Mouse (Mus musculus) neural tube, embryonic 12.5 days (tissue): ENCODE measurements around the gene Cadm1. TPM values are rescaled to one million over a fixed set of nuclear protein-coding genes. Genes with fewer than 3 reads are reported as not detected.

Source experiments
- ATAC-seq: fragments of 200-750 bp; cut with Nextera tagmentation; 2 replicates; pipeline ENCODE4 v1.8.0; 2017; ENCODE audit warnings: low read depth, mild to moderate bottlenecking, moderate TSS enrichment, moderate library complexity; ENCODE audit not compliant: low FRiP score
- H3K27ac ChIP-seq: fragments of 300-500 bp; sonication (generic); 2 replicates; pipeline ENCODE4 v1.5.1; 2016
- H3K27me3 ChIP-seq: fragments of 300-500 bp; sonication (generic); replicated peaks from 2 replicates; pipeline ENCODE4 v1.6.1; 2016; ENCODE audit warnings: mild to moderate bottlenecking
- H3K36me3 ChIP-seq: fragments of 300-500 bp; sonication (generic); 2 replicates; pipeline ENCODE4 v1.6.1; 2016; ENCODE audit warnings: mild to moderate bottlenecking
- H3K4me1 ChIP-seq: fragments of 300-500 bp; sonication (generic); 2 replicates; pipeline ENCODE4 v1.6.1; 2016
- H3K4me2 ChIP-seq: fragments of 300-500 bp; sonication (generic); replicated peaks from 2 replicates; pipeline ENCODE4 v1.6.1; 2016; ENCODE audit warnings: mild to moderate bottlenecking
- H3K4me3 ChIP-seq: fragments of 300-500 bp; sonication (generic); 2 replicates; pipeline ENCODE4 v1.5.1; 2016
- H3K9ac ChIP-seq: fragments of 300-500 bp; sonication (generic); 2 replicates; pipeline ENCODE4 v1.6.1; 2016; ENCODE audit warnings: mild to moderate bottlenecking
- H3K9me3 ChIP-seq: fragments of 300-500 bp; sonication (generic); 2 replicates; pipeline ENCODE4 v1.6.1; 2016; ENCODE audit warnings: mild to moderate bottlenecking
- WGBS: fragments of 180-500 bp; shearing (Covaris S2); methylation state at CpG from one replicate; pipeline ENCODE4 v1.1.7; 2016; 5-methylcytosine and 5-hydroxymethylcytosine counted together
- polyA plus RNA-seq: library from polyadenylated mRNA; unstranded; fragments of >200 nt; fragmentation: Nextera tagmentation; extraction: Ambion mirVana; gene quantifications from 2 replicates; pipeline ENCODE4 v1.2.1, GENCODE M21; 2016

Gene Cadm1
- polyA plus RNA-seq, 1 experiment from 2014 or later = 145 TPM

- H3K36me3 ChIP-seq = no peaks in the 10 kb centered on the region
- no peaks in the 10 kb centered on the region for H3K27me3 ChIP-seq
- H3K4me2 ChIP-seq = no peak overlapping the region
- H3K9me3 ChIP-seq = no peaks in the 10 kb centered on the region
- no peak overlapping the region for H3K4me3 ChIP-seq
- ATAC-seq = no peak
- no peak overlapping the region for H3K27ac ChIP-seq
- H3K4me1 ChIP-seq = peaks cover 32% of the 10 kb centered on the region
- 43% methylated on average over 7 of the region's 7 CpGs for WGBS
- no peak overlapping the region for H3K9ac ChIP-seq
Measured at GRCm38 (mm10) chr9:47759807-47760206, 229.8 kb downstream of the Cadm1 start.

GRCm38 (mm10) chr9:47761601-47762000 is 231.6 kb downstream of the Cadm1 start:
- no peak overlapping the region for H3K9ac ChIP-seq
- ATAC-seq = no peak
- no peaks in the 10 kb centered on the region for H3K9me3 ChIP-seq
- 76% methylated on average over 5 of the region's 5 CpGs for WGBS
- no peaks in the 10 kb centered on the region for H3K36me3 ChIP-seq
- no peak overlapping the region for H3K27ac ChIP-seq
- H3K27me3 ChIP-seq = no peaks in the 10 kb centered on the region
- H3K4me2 ChIP-seq = no peak overlapping the region
- no peak overlapping the region for H3K4me3 ChIP-seq
- H3K4me1 ChIP-seq = peaks cover 30% of the 10 kb centered on the region

- H3K4me1 ChIP-seq = peaks cover 30% of the 10 kb centered on the region
- no peak overlapping the region for H3K27ac ChIP-seq
- WGBS = 63% methylated on average over 5 of the region's 5 CpGs
- no peak overlapping the region for H3K9ac ChIP-seq
- no peak overlapping the region for H3K4me3 ChIP-seq
- H3K9me3 ChIP-seq = no peaks in the 10 kb centered on the region
- no peaks in the 10 kb centered on the region for H3K36me3 ChIP-seq
- H3K27me3 ChIP-seq = no peaks in the 10 kb centered on the region
- ATAC-seq = no peak
- no peak overlapping the region for H3K4me2 ChIP-seq
Measured at GRCm38 (mm10) chr9:47762913-47763312, 232.9 kb downstream of the Cadm1 start.

GRCm38 (mm10) chr9:47764920-47765319 is 234.9 kb downstream of the Cadm1 start:
- Histone ChIP-seq H3K4me2 (no peak overlapping the region), H3K27ac (no peak overlapping the region), H3K9me3 (no peaks in the 10 kb centered on the region), H3K4me3 (no peak overlapping the region), H3K4me1 (peaks cover 21% of the 10 kb centered on the region), H3K36me3 (no peaks in the 10 kb centered on the region), H3K9ac (no peak overlapping the region), H3K27me3 (no peaks in the 10 kb centered on the region)
- no peak for ATAC-seq
- WGBS = 27% methylated on average over 5 of the region's 5 CpGs

- Histone ChIP-seq H3K27ac (no peak overlapping the region), H3K4me3 (no peak overlapping the region), H3K27me3 (no peaks in the 10 kb centered on the region), H3K9ac (no peak overlapping the region), H3K4me2 (no peak overlapping the region), H3K36me3 (no peaks in the 10 kb centered on the region), H3K4me1 (peaks cover 18% of the 10 kb centered on the region), H3K9me3 (no peaks in the 10 kb centered on the region)
- WGBS = 91% methylated on average over 13 of the region's 13 CpGs
- ATAC-seq = no peak
Measured at GRCm38 (mm10) chr9:47765323-47765722, 235.3 kb downstream of the Cadm1 start.

GRCm38 (mm10) chr9:47766342-47766741 is 236.4 kb downstream of the Cadm1 start:
- Histone ChIP-seq H3K4me1 (peaks cover 23% of the 10 kb centered on the region), H3K27ac (no peak overlapping the region), H3K36me3 (no peaks in the 10 kb centered on the region), H3K4me2 (no peak overlapping the region), H3K9me3 (no peaks in the 10 kb centered on the region), H3K4me3 (no peak overlapping the region), H3K27me3 (no peaks in the 10 kb centered on the region), H3K9ac (no peak overlapping the region)
- WGBS = 84% methylated on average over 10 of the region's 10 CpGs
- ATAC-seq = no peak

- peak overlapping the region; percentile 24; the same call in 1 of the 2 replicates for H3K4me2 ChIP-seq
- no peak overlapping the region for H3K4me3 ChIP-seq
- 37% methylated on average over 11 of the region's 11 CpGs for WGBS
- H3K9me3 ChIP-seq = no peaks in the 10 kb centered on the region
- no peaks in the 10 kb centered on the region for H3K36me3 ChIP-seq
- H3K4me1 ChIP-seq = peaks cover 11% of the 10 kb centered on the region; the same call in 1 of the 2 replicates
- no peak overlapping the region for H3K9ac ChIP-seq
- H3K27me3 ChIP-seq = no peaks in the 10 kb centered on the region
- H3K27ac ChIP-seq = no peak overlapping the region
- no peak for ATAC-seq
Measured at GRCm38 (mm10) chr9:47770836-47771235, 240.9 kb downstream of the Cadm1 start.

GRCm38 (mm10) chr9:47771953-47772352 is 242.0 kb downstream of the Cadm1 start:
- ATAC-seq = no peak
- no peak overlapping the region for H3K9ac ChIP-seq
- no peak overlapping the region for H3K27ac ChIP-seq
- no peak overlapping the region for H3K4me3 ChIP-seq
- H3K4me1 ChIP-seq = peaks cover 11% of the 10 kb centered on the region; the same call in 1 of the 2 replicates
- no peaks in the 10 kb centered on the region for H3K36me3 ChIP-seq
- H3K4me2 ChIP-seq = no peak overlapping the region
- H3K9me3 ChIP-seq = no peaks in the 10 kb centered on the region
- 84% methylated on average over 5 of the region's 5 CpGs for WGBS
- no peaks in the 10 kb centered on the region for H3K27me3 ChIP-seq

- no peak overlapping the region for H3K4me3 ChIP-seq
- 94% methylated on average over 6 of the region's 6 CpGs for WGBS
- H3K36me3 ChIP-seq = no peaks in the 10 kb centered on the region
- no peak for ATAC-seq
- no peak overlapping the region for H3K27ac ChIP-seq
- no peak overlapping the region for H3K9ac ChIP-seq
- H3K4me1 ChIP-seq = peaks cover 11% of the 10 kb centered on the region; the same call in 1 of the 2 replicates
- H3K27me3 ChIP-seq = no peaks in the 10 kb centered on the region
- no peak overlapping the region for H3K4me2 ChIP-seq
- no peaks in the 10 kb centered on the region for H3K9me3 ChIP-seq
Measured at GRCm38 (mm10) chr9:47772750-47773149, 242.8 kb downstream of the Cadm1 start.

- 83% methylated on average over 9 of the region's 9 CpGs for WGBS
Measured at GRCm38 (mm10) chr9:47776941-47777919, 247.3 kb downstream of the Cadm1 start.

GRCm38 (mm10) chr9:47778438-47778837 is 248.5 kb downstream of the Cadm1 start:
- H3K9me3 ChIP-seq = no peaks in the 10 kb centered on the region
- no peak overlapping the region for H3K9ac ChIP-seq
- WGBS = 56% methylated on average over 11 of the region's 11 CpGs
- ATAC-seq = no peak
- no peaks in the 10 kb centered on the region for H3K27me3 ChIP-seq
- no peak overlapping the region for H3K4me2 ChIP-seq
- H3K27ac ChIP-seq = no peak overlapping the region
- no peaks in the 10 kb centered on the region for H3K36me3 ChIP-seq
- peaks cover 3% of the 10 kb centered on the region; the same call in 1 of the 2 replicates for H3K4me1 ChIP-seq
- no peak overlapping the region for H3K4me3 ChIP-seq

More at GRCm38 (mm10) chr9:47776941-47777919, 247.3 kb downstream of the Cadm1 start:
- Histone ChIP-seq H3K9me3 (no peaks in the 10 kb centered on the region), H3K4me1 (peaks cover 3% of the 10 kb centered on the region; the same call in 1 of the 2 replicates), H3K4me3 (no peak overlapping the region), H3K27me3 (no peaks in the 10 kb centered on the region), H3K27ac (no peak overlapping the region), H3K9ac (no peak overlapping the region), H3K36me3 (no peaks in the 10 kb centered on the region), H3K4me2 (no peak overlapping the region)
- no peak for ATAC-seq

- Histone ChIP-seq H3K27me3 (no peaks in the 10 kb centered on the region), H3K9ac (no peak overlapping the region), H3K4me3 (no peak overlapping the region), H3K4me1 (peaks cover 3% of the 10 kb centered on the region; the same call in 1 of the 2 replicates), H3K36me3 (no peaks in the 10 kb centered on the region), H3K9me3 (no peaks in the 10 kb centered on the region), H3K27ac (no peak overlapping the region), H3K4me2 (no peak overlapping the region)
- no peak for ATAC-seq
- 72% methylated on average over 6 of the region's 6 CpGs for WGBS
Measured at GRCm38 (mm10) chr9:47779291-47779690, 249.3 kb downstream of the Cadm1 start.
